In genomic region chr9:58649265-58649626, GRCm38 (mm10) we compare ENCODE assay signal across 25 mouse cellular contexts.
A peak's percentile ranks its signal among the peaks of the same experiment; 100 is the strongest.
DNase-seq lines count a peak whose midpoint lies in the region; ATAC-seq and TF ChIP-seq lines count a peak whose summit lies in the region.
"Had no signal": no experiment of that assay in that cellular context is flagged by ENCODE, and none has a peak within 500 bp of the region (broad histone marks: within the 10 kb centered on the region; RNA-seq: fewer than 3 reads in every experiment).

No protein-coding gene starts in this region.

- no peak for ATAC-seq in forebrain, postnatal 0 days
- no peak for ATAC-seq in forebrain, embryonic 11.5 days (replicated peaks; ENCODE audit: low FRiP score)
- peak; percentile 52 for ATAC-seq in liver, embryonic 12.5 days
- 0 out of 2 replicates have a peak, but pooled peaks have one; percentile 41 for ATAC-seq in megakaryocyte-erythroid progenitor cell, adult 5-6 weeks (replicated peaks; ENCODE audit: low FRiP score, low TSS enrichment, poor library complexity, severe bottlenecking)
- ATAC-seq: activated CD4-positive, CD25-positive, alpha-beta regulatory T cell, adult 4 months; CD4-positive, CD25-positive, alpha-beta regulatory T cell, adult 4 months; forebrain, embryonic 16.5 days; Patski had no signal

- H3K9ac ChIP-seq in forebrain, postnatal 0 days = no peak overlapping the region
- H3K9ac ChIP-seq in forebrain, embryonic 11.5 days (ENCODE audit: low read length) = no peak overlapping the region
- H3K9ac ChIP-seq in liver, embryonic 12.5 days = peak overlapping the region; percentile 42; the same call in 1 of the 2 replicates
- H3K9ac ChIP-seq: heart, embryonic 15.5 days; hindbrain, embryonic 15.5 days; midbrain, embryonic 12.5 days; neural tube, embryonic 12.5 days had no signal

- H3K4me1 ChIP-seq in forebrain, postnatal 0 days (ENCODE audit: insufficient read depth) = no peaks in the 10 kb centered on the region
- no peaks in the 10 kb centered on the region for H3K4me1 ChIP-seq in forebrain, embryonic 11.5 days (replicated peaks; ENCODE audit: control insufficient read depth, insufficient read depth, low read length)
- H3K4me1 ChIP-seq in liver, embryonic 12.5 days = peaks cover 62% of the 10 kb centered on the region
- H3K4me1 ChIP-seq: midbrain, embryonic 12.5 days; neural tube, embryonic 12.5 days had no signal

- no peaks in the 10 kb centered on the region for H3K27me3 ChIP-seq in forebrain, postnatal 0 days (ENCODE audit: insufficient read depth, low read length)
- H3K27me3 ChIP-seq in forebrain, embryonic 11.5 days (ENCODE audit: control insufficient read depth, insufficient read depth, low read length) = no peaks in the 10 kb centered on the region
- H3K27me3 ChIP-seq in liver, embryonic 12.5 days (replicated peaks) = no peaks in the 10 kb centered on the region
- H3K27me3 ChIP-seq: heart, embryonic 15.5 days; hindbrain, embryonic 15.5 days; midbrain, embryonic 12.5 days; neural tube, embryonic 12.5 days; Patski had no signal

- H3K36me3 ChIP-seq in forebrain, postnatal 0 days (ENCODE audit: insufficient read depth) = peaks cover 10% of the 10 kb centered on the region; the same call in 1 of the 2 replicates
- H3K36me3 ChIP-seq in forebrain, embryonic 11.5 days (ENCODE audit: control insufficient read depth, insufficient read depth, low read length) = no peaks in the 10 kb centered on the region
- peaks cover 94% of the 10 kb centered on the region for H3K36me3 ChIP-seq in liver, embryonic 12.5 days

- peak; percentile 18 for DNase-seq in forebrain, postnatal 0 days
- no peak for DNase-seq in forebrain, embryonic 11.5 days (ENCODE audit: low spot score)
- DNase-seq in layer of hippocampus, adult 2 months (ENCODE audit: low spot score in 2 of 2) = no peak
- no peak for DNase-seq in layer of hippocampus, adult 11-12 months (ENCODE audit: low spot score)
- DNase-seq in testis, postnatal 14 days (ENCODE audit: low spot score) = no peak
- DNase-seq in kidney, adult 9 months = no peak
- DNase-seq: adrenal gland, postnatal 10 days; embryo, embryonic 11 days; heart, postnatal 4 days; kidney, adult 11 months; kidney, postnatal 10 days; layer of hippocampus, postnatal 36 days; lung, postnatal 10 days; retina, postnatal 1 day; thymus, postnatal 25 days had no signal

- 36% methylated on average over 4 of the region's 4 CpGs for WGBS in forebrain, postnatal 0 days
- 76% methylated on average over 4 of the region's 4 CpGs for WGBS in forebrain, embryonic 11.5 days
- WGBS in liver, embryonic 12.5 days (ENCODE audit: insufficient replicate concordance) = 38% methylated on average over 4 of the region's 4 CpGs

- peak; percentile 35 for TF ChIP-seq CTCF in forebrain, postnatal 0 days (IDR thresholded peaks at IDR 0.05; ENCODE audit: low read depth)
- TF ChIP-seq CTCF in layer of hippocampus, adult 2 months (conservative IDR thresholded peaks at IDR 0.05) = peak; percentile 44

- H3K9me3 ChIP-seq in forebrain, postnatal 0 days (ENCODE audit: low read length) = no peaks in the 10 kb centered on the region
- H3K9me3 ChIP-seq in forebrain, embryonic 11.5 days (ENCODE audit: control insufficient read depth, low read length) = no peaks in the 10 kb centered on the region
- no peaks in the 10 kb centered on the region for H3K9me3 ChIP-seq in liver, embryonic 12.5 days (replicated peaks)
- H3K9me3 ChIP-seq: heart, embryonic 15.5 days; hindbrain, embryonic 15.5 days; midbrain, embryonic 12.5 days; neural tube, embryonic 12.5 days had no signal

- no peak overlapping the region for H3K27ac ChIP-seq in forebrain, postnatal 0 days (ENCODE audit: low read depth, low read length)
- H3K27ac ChIP-seq in forebrain, embryonic 11.5 days (ENCODE audit: low read depth, low read length) = no peak overlapping the region
- no peak overlapping the region for H3K27ac ChIP-seq in layer of hippocampus, adult 2 months
- peak overlapping the region; percentile 76 for H3K27ac ChIP-seq in liver, embryonic 12.5 days
- H3K27ac ChIP-seq: heart, embryonic 15.5 days; hindbrain, embryonic 15.5 days; midbrain, embryonic 12.5 days; neural tube, embryonic 12.5 days had no signal

- H3K4me3 ChIP-seq in forebrain, postnatal 0 days (ENCODE audit: low read depth, low read length) = no peak overlapping the region
- no peak overlapping the region for H3K4me3 ChIP-seq in forebrain, embryonic 11.5 days (ENCODE audit: low read depth, low read length)
- H3K4me3 ChIP-seq in layer of hippocampus, adult 2 months = no peak overlapping the region
- no peak overlapping the region for H3K4me3 ChIP-seq in liver, embryonic 12.5 days
- H3K4me3 ChIP-seq: heart, embryonic 15.5 days; hindbrain, embryonic 15.5 days; midbrain, embryonic 12.5 days; neural tube, embryonic 12.5 days had no signal

- H3K4me2 ChIP-seq in forebrain, postnatal 0 days (ENCODE audit: low read depth) = no peak overlapping the region
- H3K4me2 ChIP-seq in forebrain, embryonic 11.5 days (ENCODE audit: low read depth, low read length, severe bottlenecking) = no peak overlapping the region
- H3K4me2 ChIP-seq in liver, embryonic 12.5 days = peak overlapping the region; percentile 33
- H3K4me2 ChIP-seq: heart, embryonic 15.5 days; hindbrain, embryonic 15.5 days; midbrain, embryonic 12.5 days; neural tube, embryonic 12.5 days had no signal

Comparison
In these comparisons a context has a peak if more than half of its experiments do, and no peak if none do; other contexts are left out.
1. ATAC-seq: peak in liver, embryonic 12.5 days (single experiment) and megakaryocyte-erythroid progenitor cell, adult 5-6 weeks (single experiment); none in forebrain, postnatal 0 days (single experiment) and forebrain, embryonic 11.5 days (single experiment).